Mouse (Mus musculus): Measurements from ENCODE around the gene Csf1. TPM values are rescaled to one million over a fixed set of nuclear protein-coding genes. Genes with fewer than 3 reads are reported as not detected.
"Not testable (repeated sequence)": the region's sequence is repeated elsewhere in the genome, so short reads cannot be mapped to it uniquely, and the experiment has no call there.

The Csf1 gene
- polyA plus RNA-seq, 1 experiment, result not detected

GRCm38 (mm10) chr3:107743650-107744049, 16.6 kb downstream of the Csf1 start:
- H3K27ac ChIP-seq (ENCODE audit: insufficient read depth, low read depth, low read length), result no peak overlapping the region
- 84% methylated on average over 1 of the region's 1 CpGs for WGBS
- H3K4me1 ChIP-seq (ENCODE audit: control insufficient read depth, insufficient read depth, low read length), result peaks cover 24% of the 10 kb centered on the region
- H3K4me3 ChIP-seq (ENCODE audit: insufficient read depth, low read depth, low read length), result no peak overlapping the region
- TF ChIP-seq POLR2A (IDR thresholded peaks at IDR 0.05; ENCODE audit: insufficient read depth, low read depth, low read length) (no peak), CTCF (IDR thresholded peaks at IDR 0.05; ENCODE audit: insufficient read depth, low read depth, low read length) (no peak)

- 57% methylated on average over 3 of the region's 3 CpGs for WGBS
- H3K4me3 ChIP-seq (ENCODE audit: insufficient read depth, low read depth, low read length), result no peak overlapping the region
- no peak overlapping the region for H3K27ac ChIP-seq (ENCODE audit: insufficient read depth, low read depth, low read length)
- peaks cover 24% of the 10 kb centered on the region for H3K4me1 ChIP-seq (ENCODE audit: control insufficient read depth, insufficient read depth, low read length)
- TF ChIP-seq CTCF (IDR thresholded peaks at IDR 0.05; ENCODE audit: insufficient read depth, low read depth, low read length) (no peak), POLR2A (IDR thresholded peaks at IDR 0.05; ENCODE audit: insufficient read depth, low read depth, low read length) (no peak)
Measured at GRCm38 (mm10) chr3:107743107-107743506, 17.2 kb downstream of the Csf1 start.

- no peak for TF ChIP-seq CTCF (IDR thresholded peaks at IDR 0.05; ENCODE audit: insufficient read depth, low read depth, low read length)
- TF ChIP-seq POLR2A (IDR thresholded peaks at IDR 0.05; ENCODE audit: insufficient read depth, low read depth, low read length), result no peak
- Histone ChIP-seq H3K27ac (ENCODE audit: insufficient read depth, low read depth, low read length) (no peak overlapping the region), H3K4me1 (ENCODE audit: control insufficient read depth, insufficient read depth, low read length) (peaks cover 24% of the 10 kb centered on the region), H3K4me3 (ENCODE audit: insufficient read depth, low read depth, low read length) (no peak overlapping the region)
- 94% methylated on average over 10 of the region's 10 CpGs for WGBS
Measured at GRCm38 (mm10) chr3:107742071-107742710, 18.1 kb downstream of the Csf1 start.

- no peak overlapping the region for H3K4me3 ChIP-seq (ENCODE audit: insufficient read depth, low read depth, low read length)
- peaks cover 24% of the 10 kb centered on the region for H3K4me1 ChIP-seq (ENCODE audit: control insufficient read depth, insufficient read depth, low read length)
- no peak for TF ChIP-seq CTCF (IDR thresholded peaks at IDR 0.05; ENCODE audit: insufficient read depth, low read depth, low read length)
- no peak for TF ChIP-seq POLR2A (IDR thresholded peaks at IDR 0.05; ENCODE audit: insufficient read depth, low read depth, low read length)
- H3K27ac ChIP-seq (ENCODE audit: insufficient read depth, low read depth, low read length), result peak overlapping the region; percentile 36; the same call in 1 of the 2 replicates
Measured at GRCm38 (mm10) chr3:107741387-107741786, 18.9 kb downstream of the Csf1 start.

GRCm38 (mm10) chr3:107740578-107741207, 19.6 kb downstream of the Csf1 start:
- Histone ChIP-seq H3K4me1 (ENCODE audit: control insufficient read depth, insufficient read depth, low read length) (peaks cover 24% of the 10 kb centered on the region), H3K27ac (ENCODE audit: insufficient read depth, low read depth, low read length) (no peak overlapping the region), H3K4me3 (ENCODE audit: insufficient read depth, low read depth, low read length) (no peak overlapping the region)
- TF ChIP-seq CTCF (IDR thresholded peaks at IDR 0.05; ENCODE audit: insufficient read depth, low read depth, low read length), result no peak
- TF ChIP-seq POLR2A (IDR thresholded peaks at IDR 0.05; ENCODE audit: insufficient read depth, low read depth, low read length), result no peak
- WGBS, result 20% methylated on average over 6 of the region's 6 CpGs

GRCm38 (mm10) chr3:107739966-107740365, 20.3 kb downstream of the Csf1 start:
- no peak overlapping the region for H3K4me3 ChIP-seq (ENCODE audit: insufficient read depth, low read depth, low read length)
- peaks cover 24% of the 10 kb centered on the region for H3K4me1 ChIP-seq (ENCODE audit: control insufficient read depth, insufficient read depth, low read length)
- no peak for TF ChIP-seq CTCF (IDR thresholded peaks at IDR 0.05; ENCODE audit: insufficient read depth, low read depth, low read length)
- TF ChIP-seq POLR2A (IDR thresholded peaks at IDR 0.05; ENCODE audit: insufficient read depth, low read depth, low read length), result no peak
- WGBS, result 66% methylated on average over 2 of the region's 2 CpGs
- no peak overlapping the region for H3K27ac ChIP-seq (ENCODE audit: insufficient read depth, low read depth, low read length)

- Histone ChIP-seq H3K4me1 (ENCODE audit: control insufficient read depth, insufficient read depth, low read length) (peaks cover 24% of the 10 kb centered on the region), H3K4me3 (ENCODE audit: insufficient read depth, low read depth, low read length) (no peak overlapping the region), H3K27ac (ENCODE audit: insufficient read depth, low read depth, low read length) (peak overlapping the region; percentile 8; the same call in 1 of the 2 replicates)
- TF ChIP-seq CTCF (IDR thresholded peaks at IDR 0.05; ENCODE audit: insufficient read depth, low read depth, low read length) (no peak), POLR2A (IDR thresholded peaks at IDR 0.05; ENCODE audit: insufficient read depth, low read depth, low read length) (no peak)
- 79% methylated on average over 3 of the region's 3 CpGs for WGBS
Measured at GRCm38 (mm10) chr3:107739456-107739855, 20.8 kb downstream of the Csf1 start.

GRCm38 (mm10) chr3:107738620-107739019, 21.6 kb downstream of the Csf1 start:
- H3K27ac ChIP-seq (ENCODE audit: insufficient read depth, low read depth, low read length), result no peak overlapping the region
- whole genome bisulfite sequencing, result 77% methylated on average over 1 of the region's 1 CpGs
- peaks cover 24% of the 10 kb centered on the region for H3K4me1 ChIP-seq (ENCODE audit: control insufficient read depth, insufficient read depth, low read length)
- TF ChIP-seq POLR2A (IDR thresholded peaks at IDR 0.05; ENCODE audit: insufficient read depth, low read depth, low read length), result no peak
- no peak for TF ChIP-seq CTCF (IDR thresholded peaks at IDR 0.05; ENCODE audit: insufficient read depth, low read depth, low read length)
- H3K4me3 ChIP-seq (ENCODE audit: insufficient read depth, low read depth, low read length), result no peak overlapping the region

GRCm38 (mm10) chr3:107737609-107738190, 22.6 kb downstream of the Csf1 start:
- 34% methylated on average over 1 of the region's 1 CpGs for WGBS
- no peak overlapping the region for H3K4me3 ChIP-seq (ENCODE audit: insufficient read depth, low read depth, low read length)
- H3K27ac ChIP-seq (ENCODE audit: insufficient read depth, low read depth, low read length), result peak overlapping the region; percentile 3; the same call in 1 of the 2 replicates
- peaks cover 22% of the 10 kb centered on the region for H3K4me1 ChIP-seq (ENCODE audit: control insufficient read depth, insufficient read depth, low read length)
- TF ChIP-seq POLR2A (IDR thresholded peaks at IDR 0.05; ENCODE audit: insufficient read depth, low read depth, low read length) (no peak), CTCF (IDR thresholded peaks at IDR 0.05; ENCODE audit: insufficient read depth, low read depth, low read length) (no peak)

GRCm38 (mm10) chr3:107735620-107736019, 24.6 kb downstream of the Csf1 start:
- H3K4me3 ChIP-seq (ENCODE audit: insufficient read depth, low read depth, low read length); H3K27ac ChIP-seq (ENCODE audit: insufficient read depth, low read depth, low read length): not testable (repeated sequence)
- H3K4me1 ChIP-seq (ENCODE audit: control insufficient read depth, insufficient read depth, low read length), result peaks cover 15% of the 10 kb centered on the region
- 97% methylated on average over 13 of the region's 13 CpGs for WGBS

Data from olfactory bulb, adult 2 months (tissue).